Mouse (Mus musculus): ENCODE measurements around the gene Slbp. TPM values are rescaled to one million over a fixed set of nuclear protein-coding genes. Genes with fewer than 3 reads are reported as not detected.

The Slbp gene
- polyA plus RNA-seq, 1 experiment from 2014 or later: 129 TPM

DNA sequence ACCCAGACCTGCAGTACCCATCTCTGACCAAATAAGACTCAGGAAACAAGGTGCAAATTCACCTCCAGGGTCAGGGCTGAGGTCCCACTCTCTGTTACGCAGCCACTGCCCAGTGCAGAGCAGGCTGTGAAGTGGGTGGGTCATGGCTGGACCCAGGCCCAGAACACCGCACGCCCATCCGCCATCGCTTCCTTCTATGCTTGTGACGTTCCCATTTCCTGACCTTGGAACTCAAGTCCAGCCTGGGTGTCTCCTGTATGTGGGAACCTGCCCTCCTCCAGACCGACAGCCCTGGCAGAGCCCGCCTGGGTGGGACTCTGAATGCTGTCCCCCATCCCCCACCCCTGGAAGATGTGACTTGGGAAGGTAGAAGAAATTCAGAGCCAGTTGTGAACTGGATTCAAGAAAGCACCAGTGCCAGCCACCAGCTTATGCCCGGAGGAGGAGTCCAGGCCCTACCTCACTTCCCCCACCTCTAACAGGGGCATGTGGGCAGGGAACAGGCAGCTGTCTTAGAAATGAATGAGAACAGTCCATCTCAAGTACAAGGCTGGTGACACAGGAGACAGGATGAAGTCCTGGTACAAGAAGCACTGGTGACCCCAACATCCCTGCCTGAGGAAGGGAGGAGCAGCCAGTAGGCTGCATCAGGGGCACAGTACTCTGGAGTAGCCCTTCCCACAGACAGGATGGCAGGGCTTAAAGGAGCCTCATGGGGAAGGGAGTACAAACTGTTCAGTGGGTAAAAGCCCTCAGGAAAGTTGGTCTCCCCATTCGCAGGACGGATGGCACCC, 37.7 kb upstream of the Slbp start:
- Histone ChIP-seq H3K4me2 (replicated peaks) (no peak overlapping the region), H3K4me1 (peaks cover 48% of the 10 kb centered on the region), H3K36me3 (no peaks in the 10 kb centered on the region), H3K9ac (replicated peaks) (no peak overlapping the region), H3K4me3 (no peak overlapping the region), H3K27ac (replicated peaks) (peak overlapping the region; percentile 81), H3K27me3 (peaks cover 3% of the 10 kb centered on the region; the same call in 1 of the 2 replicates), H3K9me3 (no peaks in the 10 kb centered on the region)
- 39% methylated on average over 11 of the region's 11 CpGs for WGBS
- ATAC-seq (replicated peaks): no peak; the same call in 1 of the 2 replicates

DNA sequence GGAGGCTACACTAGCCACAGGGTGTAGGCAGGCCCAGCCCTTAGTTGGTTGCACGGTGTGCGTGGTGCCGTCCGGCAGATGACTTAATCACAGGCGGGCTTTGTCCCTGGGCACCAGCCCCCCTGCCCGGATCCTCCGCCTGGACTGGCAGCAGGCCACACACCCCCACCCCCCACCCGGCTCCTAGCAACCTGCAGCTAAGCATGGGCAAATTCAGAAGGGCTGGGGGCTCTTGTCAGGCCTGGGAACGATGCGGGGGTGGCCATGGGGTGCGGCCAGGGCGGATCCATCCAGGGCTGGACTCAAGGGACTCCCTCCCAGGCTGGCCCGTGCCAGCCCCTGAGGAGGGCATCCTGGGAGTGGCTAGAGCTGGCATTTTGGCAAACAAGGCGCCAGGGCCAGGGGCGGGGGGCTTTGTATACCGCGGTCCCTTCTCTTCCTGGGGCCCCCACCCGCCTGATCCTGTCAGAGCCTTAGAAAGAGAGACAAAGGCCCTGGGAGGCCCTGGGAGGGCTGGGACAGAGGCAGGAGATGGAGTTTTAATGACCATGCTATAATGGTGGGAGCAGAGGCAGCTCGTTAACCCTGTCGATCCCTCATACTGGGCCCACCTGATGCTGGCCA, 37.0 kb upstream of the Slbp start:
- H3K9ac ChIP-seq (replicated peaks): 0 out of 2 replicates have a peak overlapping the region, but pooled peaks have one; percentile 8
- no peaks in the 10 kb centered on the region for H3K9me3 ChIP-seq
- peaks cover 3% of the 10 kb centered on the region; the same call in 1 of the 2 replicates for H3K27me3 ChIP-seq
- H3K36me3 ChIP-seq: no peaks in the 10 kb centered on the region
- peak overlapping the region; percentile 81 for H3K27ac ChIP-seq (replicated peaks)
- 0 out of 2 replicates have a peak overlapping the region, but pooled peaks have one; percentile 8 for H3K4me2 ChIP-seq (replicated peaks)
- WGBS: 6% methylated on average over 20 of the region's 20 CpGs
- ATAC-seq (replicated peaks): peak; percentile 85
- no peak overlapping the region for H3K4me3 ChIP-seq
- H3K4me1 ChIP-seq: peaks cover 41% of the 10 kb centered on the region

DNA sequence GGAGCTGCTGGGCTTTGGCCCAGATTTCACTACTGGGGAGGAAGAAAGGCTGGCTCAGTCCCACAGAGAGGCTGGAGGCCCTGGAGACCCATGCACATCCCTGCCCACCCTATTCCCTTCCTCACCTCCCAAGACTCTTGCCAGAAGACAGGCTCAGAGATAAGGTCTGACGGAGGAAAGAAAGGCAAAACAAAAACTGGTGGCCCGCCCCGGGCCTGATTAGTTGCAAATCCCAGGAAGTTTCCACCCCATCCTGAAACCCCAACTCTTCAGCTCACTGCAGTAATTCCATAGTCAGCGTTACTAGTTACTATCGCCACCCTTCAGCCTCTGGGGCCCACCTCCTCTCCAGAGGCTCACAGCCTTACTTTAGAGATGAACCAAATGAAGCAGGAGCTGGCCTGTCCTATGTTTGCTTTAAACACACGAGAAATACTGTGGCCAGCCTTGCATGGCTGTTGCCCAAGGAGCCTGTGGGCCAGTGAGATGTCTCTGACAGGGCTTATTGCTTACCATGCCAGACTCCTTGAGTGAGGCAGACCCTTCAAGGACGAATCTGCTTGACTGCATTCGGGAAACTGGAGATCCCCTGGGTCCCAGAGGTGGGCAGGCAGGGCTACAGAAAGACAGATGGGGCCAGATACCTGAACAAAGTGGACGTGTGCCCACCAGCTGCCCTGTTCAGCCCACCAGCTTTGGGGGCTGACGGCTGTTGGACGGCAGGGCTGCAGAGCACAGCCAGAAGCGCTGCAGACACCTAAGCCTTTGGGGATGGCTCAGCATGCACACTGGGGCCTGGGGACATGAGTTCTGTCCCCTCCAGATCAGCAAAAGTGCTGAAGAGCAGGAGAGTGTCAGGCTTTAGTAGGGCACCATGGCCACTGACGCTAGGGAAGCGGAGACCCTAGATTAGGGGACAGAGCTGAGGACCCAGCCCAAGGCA, 36.2 kb upstream of the Slbp start:
- no peak overlapping the region for H3K4me3 ChIP-seq
- H3K4me1 ChIP-seq: peaks cover 38% of the 10 kb centered on the region
- no peak for ATAC-seq (replicated peaks)
- no peaks in the 10 kb centered on the region for H3K27me3 ChIP-seq
- peak overlapping the region; percentile 81 for H3K27ac ChIP-seq (replicated peaks)
- no peaks in the 10 kb centered on the region for H3K9me3 ChIP-seq
- WGBS: 32% methylated on average over 14 of the region's 14 CpGs
- no peaks in the 10 kb centered on the region for H3K36me3 ChIP-seq
- H3K4me2 ChIP-seq (replicated peaks): no peak overlapping the region
- 0 out of 2 replicates have a peak overlapping the region, but pooled peaks have one; percentile 8 for H3K9ac ChIP-seq (replicated peaks)

DNA sequence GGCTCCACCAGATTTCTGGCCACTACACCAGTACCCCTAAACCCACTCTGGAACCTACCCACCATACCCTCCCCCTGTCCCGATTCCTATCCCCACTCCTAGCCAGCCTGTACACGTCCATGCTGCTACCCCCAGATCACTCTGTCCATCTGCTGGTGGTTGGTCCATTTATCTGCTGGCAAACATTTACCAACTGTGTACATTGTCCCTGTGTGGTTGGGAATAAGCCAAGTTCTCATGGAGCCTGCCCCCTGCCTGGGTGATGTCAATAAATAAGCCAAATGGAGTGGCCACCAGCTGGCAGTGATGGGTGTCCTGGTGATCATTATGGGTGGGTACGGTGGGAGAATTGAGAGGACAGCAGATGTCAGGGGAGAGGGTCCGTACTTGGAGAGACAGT, 34.8 kb upstream of the Slbp start:
- ATAC-seq (replicated peaks): no peak
- Histone ChIP-seq H3K4me1 (peaks cover 27% of the 10 kb centered on the region), H3K9me3 (no peaks in the 10 kb centered on the region), H3K36me3 (no peaks in the 10 kb centered on the region), H3K27me3 (no peaks in the 10 kb centered on the region), H3K4me2 (replicated peaks) (no peak overlapping the region), H3K4me3 (no peak overlapping the region), H3K9ac (replicated peaks) (no peak overlapping the region), H3K27ac (replicated peaks) (no peak overlapping the region)
- WGBS: 54% methylated on average over 4 of the region's 4 CpGs

DNA sequence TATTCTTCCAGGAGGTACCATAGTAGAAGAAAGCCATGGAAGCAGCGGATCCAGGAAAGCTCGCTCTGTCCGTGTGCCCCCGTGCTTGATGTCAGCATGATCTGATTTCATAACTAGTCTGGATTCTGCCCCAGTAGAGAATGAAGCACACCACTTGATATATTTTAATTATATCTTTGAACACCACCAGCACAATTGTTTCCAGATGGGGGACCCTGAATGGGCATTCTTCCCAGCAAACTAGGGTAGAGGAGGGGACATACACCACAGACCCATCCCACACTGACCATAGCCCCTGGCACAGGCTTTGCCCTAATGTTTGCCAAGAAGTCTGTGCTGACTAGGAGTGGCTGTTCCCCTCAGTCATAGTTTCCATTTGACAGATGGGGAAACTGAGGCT, 32.6 kb upstream of the Slbp start:
- Histone ChIP-seq H3K4me3 (no peak overlapping the region), H3K36me3 (no peaks in the 10 kb centered on the region), H3K4me1 (peaks cover 16% of the 10 kb centered on the region), H3K9ac (replicated peaks) (no peak overlapping the region), H3K27me3 (no peaks in the 10 kb centered on the region), H3K27ac (replicated peaks) (no peak overlapping the region), H3K9me3 (no peaks in the 10 kb centered on the region), H3K4me2 (replicated peaks) (no peak overlapping the region)
- 73% methylated on average over 4 of the region's 4 CpGs for WGBS
- no peak for ATAC-seq (replicated peaks)

DNA sequence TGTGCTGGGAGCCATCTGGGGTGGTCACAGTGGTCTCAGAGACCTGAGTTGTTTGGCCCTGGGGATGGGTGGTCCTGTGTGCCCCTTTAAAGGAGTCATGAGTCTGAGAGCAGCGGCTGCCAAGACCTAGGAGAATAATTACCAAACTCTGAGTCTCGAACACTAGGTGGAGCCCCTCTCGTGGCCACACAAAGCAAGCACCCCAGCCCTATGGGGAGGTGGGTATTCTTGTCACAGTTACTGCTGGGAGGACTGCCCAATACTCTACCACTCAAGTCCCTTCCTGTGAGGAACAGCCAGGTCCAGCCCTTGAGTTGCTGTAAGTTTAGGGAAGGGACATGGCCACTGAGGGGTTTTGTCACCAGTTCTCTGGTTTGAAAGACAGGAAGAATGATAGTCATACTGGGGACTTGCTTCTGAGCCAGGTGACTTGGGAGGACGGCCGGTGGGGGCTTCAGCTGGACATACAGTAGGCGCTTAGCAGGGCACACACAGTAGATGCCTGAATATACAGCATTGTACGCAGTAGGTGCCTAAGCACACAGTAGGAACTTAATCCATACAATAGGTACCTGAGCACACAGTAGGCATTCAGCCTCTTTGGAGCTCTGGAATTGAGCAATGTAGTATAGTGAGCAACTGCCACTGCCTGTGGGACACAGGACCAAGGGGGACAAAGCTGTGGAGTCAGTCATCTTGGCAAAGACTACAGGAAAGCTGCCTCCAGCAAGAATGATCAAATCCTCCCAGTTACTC, 31.7 kb upstream of the Slbp start:
- peak; percentile 62 for ATAC-seq (replicated peaks)
- WGBS: 45% methylated on average over 7 of the region's 7 CpGs
- Histone ChIP-seq H3K36me3 (no peaks in the 10 kb centered on the region), H3K9me3 (no peaks in the 10 kb centered on the region), H3K9ac (replicated peaks) (no peak overlapping the region), H3K27me3 (no peaks in the 10 kb centered on the region), H3K4me3 (no peak overlapping the region), H3K4me1 (peaks cover 8% of the 10 kb centered on the region), H3K4me2 (replicated peaks) (no peak overlapping the region), H3K27ac (replicated peaks) (no peak overlapping the region)

DNA sequence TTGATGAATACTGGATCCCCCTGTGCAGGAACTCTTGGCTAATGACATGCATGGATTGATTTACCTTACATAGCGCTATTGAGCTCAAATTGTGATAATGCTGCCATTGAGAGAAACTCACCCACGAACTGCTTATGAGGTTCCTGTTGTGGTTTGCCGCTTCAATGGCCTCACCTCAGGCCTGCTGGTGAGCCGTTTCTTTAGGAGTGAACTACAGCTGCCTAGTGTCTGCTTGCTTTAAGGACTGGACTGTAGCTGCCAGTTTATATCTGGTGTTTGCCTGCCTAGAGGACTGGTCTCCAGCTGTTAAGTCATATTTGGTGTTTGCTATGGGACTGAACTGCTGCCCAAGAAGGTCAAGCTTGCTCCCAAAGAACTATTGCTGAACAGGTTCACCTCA, 30.6 kb upstream of the Slbp start:
- Histone ChIP-seq H3K36me3 (no peaks in the 10 kb centered on the region), H3K4me3 (no peak overlapping the region), H3K9ac (replicated peaks) (no peak overlapping the region), H3K4me1 (no peaks in the 10 kb centered on the region), H3K9me3 (no peaks in the 10 kb centered on the region), H3K27me3 (no peaks in the 10 kb centered on the region), H3K27ac (replicated peaks) (no peak overlapping the region), H3K4me2 (replicated peaks) (no peak overlapping the region)
- ATAC-seq (replicated peaks): no peak
- 57% methylated on average over 4 of the region's 4 CpGs for WGBS

DNA sequence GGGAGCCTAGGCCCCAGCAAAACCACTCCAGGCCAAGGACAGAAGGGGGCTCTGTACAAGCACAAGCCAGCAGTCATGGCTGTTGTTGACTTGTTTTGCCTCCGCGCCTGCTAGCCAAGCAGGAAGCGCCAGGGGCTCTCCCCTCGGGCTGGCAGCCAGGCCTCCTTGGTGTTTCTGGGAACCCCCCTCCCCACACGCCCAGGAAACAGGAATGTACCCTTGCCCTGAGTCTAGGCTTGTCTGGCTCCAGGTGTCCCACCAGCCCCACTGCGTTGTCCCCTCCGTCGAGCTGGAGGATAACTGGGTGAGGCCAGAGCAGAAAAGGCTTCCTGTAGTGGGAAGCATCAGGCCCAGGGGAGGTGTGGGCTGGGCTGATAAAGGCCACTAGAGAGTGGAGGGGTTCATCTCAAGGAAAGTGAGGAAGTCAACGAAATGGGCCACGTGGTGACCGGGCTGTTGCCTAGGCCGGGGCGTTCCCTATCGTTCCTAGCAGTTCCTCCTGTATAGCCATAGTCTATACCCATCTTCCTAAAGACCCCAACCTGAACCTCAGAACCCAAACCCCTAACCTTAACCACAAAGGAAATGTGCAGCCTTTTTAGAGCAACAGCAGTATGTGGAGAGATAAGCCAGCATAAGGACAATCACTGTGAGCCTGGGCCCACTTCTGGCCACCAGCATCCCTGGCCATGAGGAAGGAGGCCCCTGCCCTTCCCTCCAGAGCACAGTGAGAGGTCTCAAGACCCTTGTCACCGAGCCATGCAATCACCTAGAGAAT, 29.4 kb upstream of the Slbp start:
- H3K4me2 ChIP-seq (replicated peaks): no peak overlapping the region
- no peak overlapping the region for H3K27ac ChIP-seq (replicated peaks)
- no peak overlapping the region for H3K9ac ChIP-seq (replicated peaks)
- 74% methylated on average over 15 of the region's 15 CpGs for WGBS
- H3K4me3 ChIP-seq: no peak overlapping the region
- ATAC-seq (replicated peaks): no peak
- H3K4me1 ChIP-seq: no peaks in the 10 kb centered on the region
- no peaks in the 10 kb centered on the region for H3K9me3 ChIP-seq
- no peaks in the 10 kb centered on the region for H3K36me3 ChIP-seq
- no peaks in the 10 kb centered on the region for H3K27me3 ChIP-seq

DNA sequence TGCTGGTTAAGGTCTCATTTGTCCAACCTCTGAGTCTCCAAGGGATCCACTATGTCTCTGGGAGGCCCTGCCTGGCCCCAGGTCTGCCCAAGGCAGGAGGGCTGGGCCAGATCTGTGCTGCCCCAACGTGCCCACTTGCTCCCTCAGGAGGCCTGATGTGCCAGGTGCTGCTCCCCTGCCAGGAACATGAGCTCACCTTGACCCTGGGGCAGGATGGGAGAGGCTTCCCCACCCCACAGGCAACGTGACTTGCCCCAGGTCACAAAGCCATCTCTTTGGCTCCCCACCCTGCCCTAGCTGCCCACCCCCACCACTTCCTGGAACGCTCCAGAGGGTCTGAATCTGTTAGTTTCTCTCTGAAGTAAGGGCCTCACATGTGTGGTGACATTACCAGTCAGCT, 28.7 kb upstream of the Slbp start:
- Histone ChIP-seq H3K9me3 (no peaks in the 10 kb centered on the region), H3K27me3 (no peaks in the 10 kb centered on the region), H3K4me1 (no peaks in the 10 kb centered on the region), H3K9ac (replicated peaks) (no peak overlapping the region), H3K36me3 (no peaks in the 10 kb centered on the region), H3K4me2 (replicated peaks) (no peak overlapping the region), H3K4me3 (no peak overlapping the region), H3K27ac (replicated peaks) (no peak overlapping the region)
- WGBS: 63% methylated on average over 3 of the region's 3 CpGs
- ATAC-seq (replicated peaks): no peak

DNA sequence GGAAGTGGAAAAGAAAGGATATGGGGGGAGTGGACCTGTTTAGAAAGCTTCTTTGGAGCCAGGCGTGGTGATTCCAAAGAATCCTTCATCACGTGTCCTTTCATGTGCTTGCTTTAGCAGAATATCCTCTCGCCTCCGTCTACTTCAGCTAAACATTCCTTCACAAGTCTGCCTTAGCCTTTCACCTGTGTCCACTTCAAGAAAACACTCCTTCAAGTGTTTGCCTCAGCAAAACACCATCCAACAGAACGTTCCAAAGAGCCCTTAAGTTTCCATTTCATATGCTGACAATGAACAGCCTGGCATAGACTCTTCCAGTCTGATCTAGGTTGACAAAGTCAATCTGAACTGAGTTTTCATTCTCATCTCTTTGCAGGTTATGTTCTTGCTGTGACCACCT, 25.9 kb upstream of the Slbp start:
- no peak for ATAC-seq (replicated peaks)
- Histone ChIP-seq H3K9ac (replicated peaks) (no peak overlapping the region), H3K4me1 (peaks cover 7% of the 10 kb centered on the region), H3K27me3 (no peaks in the 10 kb centered on the region), H3K9me3 (no peaks in the 10 kb centered on the region), H3K27ac (replicated peaks) (no peak overlapping the region), H3K4me2 (replicated peaks) (no peak overlapping the region), H3K4me3 (no peak overlapping the region), H3K36me3 (no peaks in the 10 kb centered on the region)
- whole genome bisulfite sequencing: 83% methylated on average over 5 of the region's 5 CpGs

DNA sequence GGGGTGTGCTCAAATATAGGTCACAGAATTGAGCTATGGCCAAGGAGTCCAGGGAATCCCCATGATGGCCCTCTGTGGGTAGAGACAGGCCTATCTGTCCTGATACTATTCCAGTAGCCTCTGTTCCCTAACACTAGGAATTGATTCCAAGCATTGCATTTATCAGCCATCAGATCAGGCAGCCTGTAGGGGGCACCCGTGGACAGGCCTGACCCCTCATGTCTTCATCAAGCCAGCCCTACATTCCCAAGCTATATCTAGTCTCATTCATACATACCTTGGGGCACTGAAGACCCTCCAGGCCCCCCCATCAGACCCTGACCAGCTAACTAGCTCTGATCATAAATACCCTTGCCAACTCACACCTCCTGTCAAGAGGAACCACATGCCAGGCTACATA, 23.6 kb upstream of the Slbp start:
- 0% methylated on average over 1 of the region's 1 CpGs for WGBS
- Histone ChIP-seq H3K9ac (replicated peaks) (no peak overlapping the region), H3K27ac (replicated peaks) (no peak overlapping the region), H3K4me3 (no peak overlapping the region), H3K27me3 (no peaks in the 10 kb centered on the region), H3K4me2 (replicated peaks) (no peak overlapping the region), H3K36me3 (peaks cover 5% of the 10 kb centered on the region; the same call in 1 of the 2 replicates), H3K9me3 (no peaks in the 10 kb centered on the region), H3K4me1 (peaks cover 7% of the 10 kb centered on the region)
- ATAC-seq (replicated peaks): no peak

Measured in forebrain, embryonic 15.5 days (tissue).